Mouse (Mus musculus) T-helper 2 cell (primary cell): ENCODE results near the gene Hist1h2bl.

Source experiments
- in situ Hi-C: fragments of 300-600 bp; cut with MboI, MseI; formaldehyde crosslinking; loops from one replicate; pipeline ENCODE4 v1.15.1; 2025; ENCODE audit warnings: high pct_unique_total_duplicates

Gene Hist1h2bl

DNA sequence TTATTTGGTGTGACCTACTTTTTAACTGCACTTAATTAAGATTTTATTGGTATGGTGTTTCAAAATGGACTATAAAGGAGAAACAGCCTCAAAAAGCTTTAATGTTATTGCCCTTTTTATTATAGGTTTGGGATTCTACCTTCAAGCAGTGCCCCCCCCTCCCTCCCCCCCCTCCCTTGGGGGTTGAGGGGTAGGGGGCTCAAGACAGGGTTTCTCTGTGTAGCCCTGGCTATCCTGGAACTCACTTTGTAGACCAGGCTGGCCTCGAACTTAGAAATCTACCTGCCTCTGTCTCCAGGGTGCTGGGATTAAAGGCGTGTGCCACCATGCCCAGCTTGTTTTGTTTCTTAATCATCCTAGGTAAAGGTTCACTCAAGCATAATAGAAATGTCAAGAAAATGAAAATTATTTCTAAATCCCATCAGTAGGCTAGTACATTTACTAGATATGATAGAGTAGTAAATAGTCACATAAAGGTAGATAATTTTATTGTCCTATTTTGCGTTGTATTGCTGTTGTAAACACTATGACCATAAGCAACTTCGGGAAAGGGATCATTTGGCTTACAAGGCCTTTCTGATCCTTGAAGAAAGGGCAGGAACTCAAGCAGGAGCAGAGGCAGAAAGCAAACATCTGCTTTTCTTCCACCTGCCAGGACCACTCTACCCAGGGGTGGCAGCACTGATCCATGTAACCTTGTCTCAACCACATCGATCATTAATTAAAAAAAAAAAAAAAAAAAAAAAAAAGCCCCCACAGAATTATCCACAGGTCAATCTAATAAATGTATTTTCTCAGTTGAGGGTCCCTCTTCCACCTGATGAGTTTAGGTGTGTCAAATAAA is 7.3 kb upstream of the Hist1h2bl start:
- in situ Hi-C loops: loop anchor here (25.0 kb wide), 2 partner anchors 486 to 1714 kb away; no protein-coding TSS in a partner anchor

DNA sequence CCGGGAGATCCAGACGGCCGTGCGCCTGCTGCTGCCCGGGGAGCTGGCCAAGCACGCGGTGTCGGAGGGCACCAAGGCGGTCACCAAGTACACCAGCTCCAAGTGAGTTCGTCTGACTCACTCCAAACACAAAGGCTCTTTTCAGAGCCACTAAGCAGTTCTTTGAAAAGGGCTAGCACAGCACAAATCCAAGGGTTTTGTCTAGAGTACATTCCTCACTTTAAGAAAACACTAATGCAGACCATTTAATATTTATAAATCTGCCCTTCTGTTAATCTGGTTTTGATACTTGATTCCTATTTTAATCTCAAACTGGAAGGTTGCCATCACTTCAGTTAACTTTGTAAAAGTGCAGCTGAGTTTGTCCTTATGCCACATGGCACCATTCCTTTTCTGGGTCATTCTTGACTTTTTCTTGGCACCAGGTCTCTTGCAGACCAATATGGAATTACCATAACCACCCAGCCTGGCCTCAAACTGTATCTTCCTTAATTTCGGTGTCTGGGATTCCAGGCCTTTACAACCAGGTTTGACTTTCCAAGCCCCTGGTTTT is 6.5 kb upstream of the Hist1h2bl start:
- in situ Hi-C loops: loop anchor here (25.0 kb wide), 2 partner anchors 485 to 1715 kb away; no protein-coding TSS in a partner anchor

DNA sequence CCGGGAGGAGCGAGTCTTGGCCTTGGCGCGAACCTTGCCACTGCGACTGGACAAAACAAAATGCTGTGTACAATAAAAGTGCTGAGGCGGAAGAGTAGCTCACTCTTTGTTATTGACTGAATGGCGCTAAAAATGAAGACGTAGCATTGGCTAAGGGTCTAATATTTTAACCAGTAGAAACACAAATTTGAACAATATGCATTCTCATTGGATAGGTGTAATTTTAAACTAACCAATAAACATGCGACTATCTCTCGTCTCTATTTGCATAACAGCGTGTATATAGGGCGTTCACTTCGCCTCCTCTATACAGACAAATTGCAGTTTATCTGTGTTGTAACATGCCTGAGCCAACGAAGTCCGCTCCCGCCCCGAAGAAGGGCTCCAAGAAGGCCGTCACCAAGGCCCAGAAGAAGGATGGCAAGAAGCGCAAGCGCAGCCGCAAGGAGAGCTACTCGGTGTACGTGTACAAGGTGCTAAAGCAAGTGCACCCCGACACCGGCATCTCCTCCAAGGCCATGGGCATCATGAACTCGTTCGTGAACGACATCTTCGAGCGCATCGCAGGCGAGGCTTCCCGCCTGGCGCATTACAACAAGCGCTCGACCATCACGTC is 5.9 kb upstream of the Hist1h2bl start, which contains the start of gene Hist1h2bm:
Gene Hist1h2bm, plus strand, starts transcription at position 288 of the 616 bp plus-strand sequence.
- in situ Hi-C loops: loop anchor here (25.0 kb wide), 2 partner anchors 485 to 1715 kb away; no protein-coding TSS in a partner anchor

DNA sequence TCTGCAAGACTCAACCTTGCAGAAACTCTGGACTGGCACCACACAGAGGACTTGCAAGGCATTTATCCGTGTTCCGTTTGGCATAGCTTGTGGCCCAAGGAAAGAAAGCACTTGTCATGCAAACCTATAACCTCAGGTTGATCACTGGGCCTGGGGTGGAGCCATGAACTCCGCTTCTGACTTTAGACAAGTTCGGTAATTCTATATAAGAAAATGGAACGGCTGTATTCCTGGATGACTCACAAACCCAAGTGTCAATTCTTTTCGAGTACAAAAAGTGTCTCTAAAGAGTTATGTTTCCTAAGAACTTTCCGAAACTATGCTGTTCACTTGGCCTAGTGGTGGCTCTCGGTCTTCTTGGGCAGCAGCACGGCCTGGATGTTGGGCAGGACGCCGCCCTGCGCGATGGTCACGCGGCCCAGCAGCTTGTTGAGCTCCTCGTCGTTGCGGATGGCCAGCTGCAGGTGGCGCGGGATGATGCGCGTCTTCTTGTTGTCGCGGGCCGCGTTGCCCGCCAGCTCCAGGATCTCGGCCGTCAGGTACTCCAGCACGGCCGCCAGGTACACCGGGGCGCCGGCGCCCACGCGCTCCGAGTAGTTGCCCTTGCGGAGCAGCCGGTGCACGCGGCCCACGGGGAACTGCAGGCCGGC is 5.3 kb upstream of the Hist1h2bl start:
- in situ Hi-C loops: loop anchor here (25.0 kb wide), 2 partner anchors 484 to 1716 kb away; no protein-coding TSS in a partner anchor

DNA sequence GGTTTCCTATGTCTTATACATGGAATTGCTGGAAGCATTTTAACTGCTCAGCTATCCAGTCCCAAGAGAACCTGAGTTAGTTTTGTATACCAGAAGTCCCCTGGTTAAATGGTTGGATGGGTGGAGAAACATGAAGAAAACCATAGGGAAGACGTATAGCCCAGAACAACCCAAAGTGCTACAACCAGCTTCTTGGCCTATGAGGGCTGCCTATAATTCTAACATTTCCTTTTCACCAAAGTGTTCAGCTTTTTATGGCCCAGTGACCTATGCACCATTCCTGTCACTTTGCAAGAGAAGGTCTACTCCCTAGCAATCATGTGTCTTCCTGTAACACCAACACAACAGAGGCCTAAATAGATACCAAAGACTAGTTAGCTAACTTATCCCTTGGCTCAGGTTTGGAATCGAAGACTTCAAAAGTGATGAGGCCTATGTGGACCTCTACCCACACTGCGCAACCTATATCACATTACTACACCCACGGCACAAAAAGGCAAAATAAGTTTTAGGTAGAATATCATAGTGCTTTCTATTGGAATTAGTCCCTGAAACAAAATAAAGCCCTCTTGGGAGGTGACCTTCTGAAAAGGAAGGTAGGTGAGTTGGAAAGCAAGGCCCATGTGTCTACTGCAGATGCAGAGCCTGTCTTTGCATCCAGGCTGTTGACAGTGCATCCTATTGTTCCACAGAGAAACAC is 2.6 kb upstream of the Hist1h2bl start:
- in situ Hi-C loops: loop anchor here (5.0 to 25.0 kb wide), 5 partner anchors 319 to 1964 kb away; partner anchors contain the start of genes Hist1h2ac, Hist1h2ad, Hist1h2ae and Hist1h2ah

DNA sequence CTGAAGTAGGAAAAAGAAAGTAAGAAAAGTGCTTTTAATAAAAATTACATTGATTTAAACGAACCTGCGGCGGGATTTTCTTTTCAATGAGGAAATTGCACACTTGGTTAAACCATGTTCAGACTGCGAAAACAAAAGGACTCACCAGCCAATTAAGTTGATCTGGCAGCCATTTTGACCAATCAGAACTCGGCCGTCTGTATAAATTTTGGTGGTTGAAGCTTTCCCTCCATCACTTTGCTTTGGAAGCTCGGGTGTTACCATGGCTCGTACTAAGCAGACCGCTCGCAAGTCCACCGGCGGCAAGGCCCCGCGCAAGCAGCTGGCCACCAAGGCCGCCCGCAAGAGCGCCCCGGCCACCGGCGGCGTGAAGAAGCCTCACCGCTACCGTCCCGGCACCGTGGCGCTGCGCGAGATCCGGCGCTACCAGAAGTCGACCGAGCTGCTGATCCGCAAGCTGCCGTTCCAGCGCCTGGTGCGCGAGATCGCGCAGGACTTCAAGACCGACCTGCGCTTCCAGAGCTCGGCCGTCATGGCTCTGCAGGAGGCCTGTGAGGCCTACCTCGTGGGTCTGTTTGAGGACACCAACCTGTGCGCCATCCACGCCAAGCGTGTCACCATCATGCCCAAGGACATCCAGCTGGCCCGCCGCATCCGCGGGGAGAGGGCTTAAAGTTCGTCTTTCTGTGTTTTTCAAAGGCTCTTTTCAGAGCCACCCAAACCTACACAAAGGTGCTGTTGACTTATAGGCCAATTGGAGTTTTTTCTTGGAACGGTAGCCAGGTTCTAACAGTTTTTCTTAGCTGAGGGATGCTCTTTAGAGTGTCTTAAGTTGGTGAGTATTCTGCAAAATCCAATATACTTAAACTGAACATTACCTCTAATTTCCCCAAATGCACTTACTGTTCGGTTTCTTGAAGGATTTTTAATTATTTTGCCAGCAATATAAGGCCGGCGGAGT is 1.7 kb upstream of the Hist1h2bl start, which contains the start of gene Hist1h3h:
Gene Hist1h3h, plus strand, starts transcription at position 263 of the 961 bp plus-strand sequence.
- in situ Hi-C loops: loop anchor here (5.0 to 25.0 kb wide), 5 partner anchors 320 to 1965 kb away; partner anchors contain the start of genes Hist1h2ac, Hist1h2ad, Hist1h2ae and Hist1h2ah

DNA sequence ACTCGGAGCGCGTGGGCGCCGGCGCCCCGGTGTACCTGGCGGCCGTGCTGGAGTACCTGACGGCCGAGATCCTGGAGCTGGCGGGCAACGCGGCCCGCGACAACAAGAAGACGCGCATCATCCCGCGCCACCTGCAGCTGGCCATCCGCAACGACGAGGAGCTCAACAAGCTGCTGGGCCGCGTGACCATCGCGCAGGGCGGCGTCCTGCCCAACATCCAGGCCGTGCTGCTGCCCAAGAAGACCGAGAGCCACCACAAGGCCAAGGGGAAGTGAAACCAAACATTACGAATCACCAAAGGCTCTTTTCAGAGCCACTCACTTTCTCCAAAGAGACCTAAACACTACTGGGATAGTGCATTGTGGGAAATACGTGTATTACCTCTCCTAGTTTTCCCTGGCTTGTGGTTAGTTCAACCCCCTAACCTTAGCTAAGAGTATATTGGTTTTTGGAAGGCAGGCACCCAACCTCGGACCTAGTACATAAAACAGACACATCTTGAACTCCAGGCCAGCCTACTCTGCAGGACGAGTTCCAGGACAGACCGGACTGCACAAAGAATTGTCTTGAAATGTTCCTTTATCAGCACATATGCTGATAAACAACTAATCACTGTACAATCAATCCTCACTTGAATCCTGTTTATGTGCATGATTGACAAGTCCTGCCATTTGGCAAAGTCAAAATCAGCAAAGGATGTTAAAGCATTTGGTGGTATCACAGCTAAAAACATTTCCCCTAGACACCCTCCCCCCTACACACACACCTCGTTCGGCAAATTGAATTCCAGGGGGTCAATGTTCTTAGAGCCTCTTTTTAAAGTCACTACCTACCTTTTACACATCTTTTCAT is 823 bp upstream of the Hist1h2bl start:
- in situ Hi-C loops: loop anchor here (5.0 to 25.0 kb wide), 5 partner anchors 321 to 1966 kb away; partner anchors contain the start of genes Hist1h2ac, Hist1h2ad, Hist1h2ae and Hist1h2ah

DNA sequence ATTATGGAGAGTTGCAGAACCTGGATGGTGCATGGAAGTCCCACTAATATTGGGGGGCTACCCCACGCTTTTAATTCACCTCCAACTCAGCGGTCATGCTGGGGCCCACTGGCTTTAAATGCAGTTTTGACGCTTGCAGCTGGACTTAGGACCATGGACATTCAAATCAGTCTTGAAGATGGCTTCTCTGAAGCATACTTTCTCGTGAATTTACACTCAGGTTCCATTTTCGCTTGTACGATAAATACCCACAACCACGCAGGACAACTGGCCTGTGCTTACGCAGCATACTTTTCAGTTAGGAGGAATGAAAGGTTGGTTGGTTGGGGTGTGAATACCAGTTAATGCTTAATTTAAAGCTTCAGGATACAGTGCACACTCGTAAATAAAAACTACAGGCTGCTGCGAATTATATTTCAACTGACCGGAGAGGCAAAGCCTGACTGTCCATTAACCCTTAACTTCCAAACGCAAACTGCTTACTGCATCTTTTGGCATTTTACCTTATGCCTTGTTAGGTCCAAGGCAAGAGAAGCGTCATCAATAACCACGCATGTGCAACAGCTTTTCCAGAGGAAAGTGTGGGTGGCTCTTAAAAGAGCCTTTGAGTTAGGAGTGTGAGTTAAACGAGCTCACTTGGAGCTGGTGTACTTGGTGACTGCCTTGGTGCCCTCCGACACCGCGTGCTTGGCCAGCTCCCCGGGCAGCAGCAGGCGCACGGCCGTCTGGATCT is 646 bp downstream of the Hist1h2bl start:
- in situ Hi-C loops: loop anchor here (5.0 to 25.0 kb wide), 5 partner anchors 322 to 1967 kb away; partner anchors contain the start of genes Hist1h2ac, Hist1h2ad, Hist1h2ae and Hist1h2ah

DNA sequence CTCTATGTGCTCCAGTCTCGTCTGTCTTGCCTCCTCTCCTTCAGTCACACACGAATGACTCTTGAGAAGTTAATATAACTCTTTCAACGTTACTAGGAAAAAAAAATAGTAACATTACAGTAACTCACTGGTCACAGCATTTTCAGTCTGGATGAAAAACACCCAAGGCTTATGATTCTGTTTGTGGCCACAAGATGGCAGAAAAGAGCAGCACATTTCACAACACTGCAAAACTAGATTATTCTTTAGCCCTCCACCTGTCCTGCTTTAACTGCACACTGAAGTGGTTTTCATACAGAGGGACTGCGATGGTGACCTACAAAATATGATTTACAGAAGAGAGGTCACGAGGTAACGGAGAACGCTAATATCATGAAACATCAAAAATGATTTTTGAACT is 1.2 kb downstream of the Hist1h2bl start:
- in situ Hi-C loops: loop anchor here (5.0 to 25.0 kb wide), 5 partner anchors 323 to 1968 kb away; partner anchors contain the start of genes Hist1h2ac, Hist1h2ad, Hist1h2ae and Hist1h2ah

DNA sequence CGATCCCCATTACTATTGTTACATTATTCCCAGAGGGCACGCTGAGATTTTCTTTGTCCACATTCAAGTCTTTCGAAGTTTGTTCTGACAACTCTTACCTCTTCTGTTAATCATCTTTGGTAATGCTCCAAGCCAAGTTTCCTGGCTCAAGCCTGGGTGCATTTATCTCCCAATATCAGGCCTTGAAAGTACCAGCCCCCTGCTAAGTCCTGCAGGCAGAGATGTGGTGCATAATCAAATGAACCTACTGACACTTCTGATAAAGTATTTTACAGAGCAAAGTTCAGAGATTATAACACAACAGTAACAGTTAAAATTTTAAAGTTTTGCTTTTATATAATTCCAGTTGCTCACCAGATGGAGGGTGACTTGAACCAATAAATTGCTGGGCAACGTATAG is 4.2 kb downstream of the Hist1h2bl start:
- in situ Hi-C loops: loop anchor here (10.0 to 25.0 kb wide), 3 partner anchors 474 to 1863 kb away; partner anchors contain the start of genes Hist1h2ad, Hist1h2ae, Hist1h2bf and Hist1h2bg

DNA sequence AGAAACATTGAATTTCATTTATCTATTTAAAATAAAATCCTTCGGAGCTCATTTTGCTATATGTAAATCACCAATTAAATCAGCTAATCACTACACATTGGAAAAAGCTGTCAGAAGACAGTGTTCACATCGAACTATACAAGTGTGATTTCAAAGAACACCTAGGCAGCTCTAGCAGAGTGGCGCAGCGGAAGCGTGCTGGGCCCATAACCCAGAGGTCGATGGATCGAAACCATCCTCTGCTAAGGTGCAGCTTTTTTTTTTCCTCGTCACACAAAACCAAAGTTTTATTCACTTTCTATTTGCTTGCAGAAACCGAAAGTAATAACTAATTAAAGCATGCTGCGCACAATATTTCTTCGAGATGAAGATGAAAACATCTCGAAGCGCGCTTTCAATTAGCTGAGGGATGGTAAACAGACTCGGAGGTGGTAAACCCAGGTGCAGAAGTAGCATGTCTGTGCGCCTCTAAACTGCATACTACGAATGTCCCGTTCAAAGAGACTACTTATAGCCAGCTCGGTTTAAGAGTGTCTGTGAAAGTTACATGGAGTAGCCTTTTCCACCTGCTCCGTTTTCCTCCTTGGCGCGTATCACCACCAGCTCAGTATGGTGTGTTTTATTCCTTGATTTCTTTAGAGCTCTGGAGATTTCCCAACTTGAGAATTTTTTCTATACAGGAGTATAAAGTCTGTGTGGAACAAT is 5.0 kb downstream of the Hist1h2bl start:
- in situ Hi-C loops: loop anchor here (10.0 to 25.0 kb wide), 3 partner anchors 474 to 1864 kb away; partner anchors contain the start of genes Hist1h2ad, Hist1h2ae, Hist1h2bf and Hist1h2bg

DNA sequence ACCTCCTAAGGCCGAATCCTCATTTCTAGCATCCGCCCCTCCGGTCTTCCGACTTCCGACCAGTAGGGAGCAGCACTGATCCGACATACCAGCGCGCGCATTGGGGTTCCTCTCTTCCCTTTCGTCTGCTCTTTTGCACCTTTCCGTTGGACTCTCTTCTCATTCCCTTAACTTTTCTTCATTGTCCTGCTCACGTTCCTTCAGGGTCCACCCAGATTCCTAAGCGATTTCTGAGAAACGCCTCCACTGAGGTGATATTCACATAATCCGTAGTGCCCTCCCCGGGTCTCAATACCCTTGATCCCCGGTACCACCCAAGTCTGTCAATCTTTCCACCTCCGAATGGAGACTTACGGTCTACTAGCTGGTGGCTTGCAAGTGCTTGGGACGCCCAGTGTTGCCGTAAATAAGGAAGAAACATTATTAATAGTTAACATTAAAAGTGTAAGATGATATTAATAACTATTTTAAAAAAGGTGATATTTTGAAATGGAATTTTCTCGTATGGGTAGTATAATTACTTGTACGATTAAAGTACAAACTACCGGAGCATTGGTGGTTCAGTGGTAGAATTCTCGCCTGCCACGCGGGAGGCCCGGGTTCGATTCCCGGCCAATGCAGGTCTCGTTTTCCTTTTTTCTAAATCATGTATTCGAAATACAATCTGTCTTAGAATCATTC is 5.8 kb downstream of the Hist1h2bl start:
- in situ Hi-C loops: loop anchor here (10.0 to 25.0 kb wide), 3 partner anchors 473 to 1865 kb away; partner anchors contain the start of genes Hist1h2ad, Hist1h2ae, Hist1h2bf and Hist1h2bg

DNA sequence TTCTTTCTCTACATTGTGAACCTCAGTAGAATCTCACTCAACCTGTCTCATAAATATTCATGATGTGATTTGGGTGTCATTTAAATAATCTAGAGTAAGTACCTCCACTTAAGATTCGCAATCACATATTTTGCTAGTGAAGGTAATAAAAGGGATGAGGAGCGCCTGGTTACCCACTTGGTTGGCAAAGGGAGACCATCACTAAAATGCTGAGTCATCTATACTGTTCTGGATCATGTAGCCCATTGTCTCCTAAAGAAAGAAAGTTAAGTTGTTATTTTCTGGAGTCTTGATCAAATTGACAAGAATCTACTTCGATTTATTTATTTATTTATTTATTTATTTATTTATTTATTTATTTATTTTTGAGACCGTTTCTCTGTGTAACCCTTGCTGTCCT is 9.3 kb downstream of the Hist1h2bl start:
- in situ Hi-C loops: loop anchor here (10.0 to 25.0 kb wide), 4 partner anchors 182 to 1731 kb away; partner anchors contain the start of gene Trim27

DNA sequence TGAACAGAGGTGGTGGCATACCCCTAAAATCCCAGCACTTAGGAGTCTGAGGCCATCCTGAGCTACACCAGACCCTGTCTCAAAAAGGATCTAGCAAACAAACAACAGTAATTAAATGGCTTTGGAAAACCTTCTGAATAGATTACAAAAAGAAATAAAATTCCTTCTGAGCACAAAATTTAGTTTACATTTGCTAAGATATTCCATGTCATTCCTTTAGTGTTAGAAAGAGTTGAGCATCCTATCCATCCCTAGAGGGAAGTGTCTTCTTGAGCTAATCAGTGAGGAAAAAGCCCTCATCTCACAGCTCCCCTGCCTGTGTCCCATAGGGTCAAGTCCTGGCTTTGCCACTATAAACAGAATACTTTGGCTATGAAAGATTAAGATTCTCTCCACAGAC is 18.1 kb downstream of the Hist1h2bl start, which contains the start of gene Olfr1359:
Gene Olfr1359, plus strand, starts transcription at position 301 of the 400 bp plus-strand sequence.
- in situ Hi-C loops: no loop called here

DNA sequence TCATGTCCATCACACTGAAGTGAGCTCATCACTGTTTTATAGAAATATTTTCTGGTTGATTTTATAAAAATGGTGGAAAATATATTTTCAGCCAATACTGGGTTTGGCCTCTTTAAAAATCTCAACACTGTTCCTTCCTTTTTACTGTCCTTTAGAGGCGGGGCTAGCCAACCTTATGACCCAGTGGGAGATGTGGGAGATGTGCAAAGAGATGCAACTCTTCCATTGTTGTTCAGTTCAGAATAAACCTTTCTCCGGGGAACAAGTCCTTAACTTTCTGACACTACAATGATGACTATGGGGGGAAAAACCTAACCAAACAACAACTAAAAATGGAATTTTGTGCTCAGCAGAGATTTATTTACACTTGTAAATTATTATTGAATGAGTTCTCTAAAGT is 38.6 kb downstream of the Hist1h2bl start, which contains the start of gene Olfr1360:
Gene Olfr1360, minus strand, starts transcription at position 101 of the 400 bp plus-strand sequence.
- in situ Hi-C loops: no loop called here
